Mouse (Mus musculus) forebrain, embryonic 10.5 days (tissue): ENCODE measurements around the gene Rassf3. TPM values are rescaled to one million over a fixed set of nuclear protein-coding genes. Genes with fewer than 3 reads are reported as not detected.

Experiments used
- DNase-seq: peaks from one replicate; pipeline ENCODE4 v3.0.0-alpha.2; 2017; ENCODE audit warnings: low spot score; ENCODE audit errors: extremely low spot score
- H3K27ac ChIP-seq: fragments of 300-500 bp; sonication (generic); 2 replicates; pipeline ENCODE4 v1.5.1; 2016; ENCODE audit warnings: mild to moderate bottlenecking
- H3K27me3 ChIP-seq: fragments of 300-500 bp; sonication (generic); 2 replicates; pipeline ENCODE4 v1.6.1; 2016; ENCODE audit warnings: mild to moderate bottlenecking; ENCODE audit not compliant: poor library complexity, severe bottlenecking
- H3K36me3 ChIP-seq: fragments of 300-500 bp; sonication (generic); replicated peaks from 2 replicates; pipeline ENCODE4 v1.6.1; 2016; ENCODE audit warnings: mild to moderate bottlenecking, moderate library complexity
- H3K4me1 ChIP-seq: fragments of 300-500 bp; sonication (generic); 2 replicates; pipeline ENCODE4 v1.6.1; 2016
- H3K4me3 ChIP-seq: fragments of 300-500 bp; sonication (generic); 2 replicates; pipeline ENCODE4 v1.5.1; 2016; ENCODE audit warnings: mild to moderate bottlenecking, moderate library complexity
- H3K9me3 ChIP-seq: fragments of 300-500 bp; sonication (generic); 2 replicates; pipeline ENCODE4 v1.6.1; 2016; ENCODE audit warnings: mild to moderate bottlenecking, moderate library complexity
- WGBS: fragments of 180-500 bp; shearing (Covaris S2); methylation state at CpG from one replicate; pipeline ENCODE4 v1.1.7; 2016; 5-methylcytosine and 5-hydroxymethylcytosine counted together
- polyA plus RNA-seq: library from polyadenylated mRNA; unstranded; fragments of >200 nt; fragmentation: Nextera tagmentation; extraction: Ambion mirVana; gene quantifications from 2 replicates; pipeline ENCODE4 v1.2.1, GENCODE M21; 2016

Gene Rassf3
- polyA plus RNA-seq, 1 experiment from 2014 or later, result 10.6 TPM

- no peaks in the 10 kb centered on the region for H3K36me3 ChIP-seq
- DNase-seq, result no peak
- peaks cover 16% of the 10 kb centered on the region for H3K4me1 ChIP-seq
- WGBS, result 94% methylated on average over 10 of the region's 10 CpGs
- no peaks in the 10 kb centered on the region for H3K9me3 ChIP-seq
- H3K27me3 ChIP-seq, result no peaks in the 10 kb centered on the region
- no peak overlapping the region for H3K27ac ChIP-seq
- no peak overlapping the region for H3K4me3 ChIP-seq
Observed at GRCm38 (mm10) chr10:121481141-121481540, 5.0 kb upstream of the Rassf3 start.

GRCm38 (mm10) chr10:121479987-121480386, 3.8 kb upstream of the Rassf3 start:
- Histone ChIP-seq H3K36me3 (no peaks in the 10 kb centered on the region), H3K27me3 (peaks cover 2% of the 10 kb centered on the region)
- 96% methylated on average over 1 of the region's 1 CpGs for WGBS

GRCm38 (mm10) chr10:121477433-121477832, 1.3 kb upstream of the Rassf3 start:
- Histone ChIP-seq H3K27ac (peak overlapping the region; percentile 89), H3K36me3 (no peaks in the 10 kb centered on the region), H3K27me3 (peaks cover 22% of the 10 kb centered on the region), H3K4me1 (peaks cover 50% of the 10 kb centered on the region), H3K4me3 (peak overlapping the region; percentile 67; the same call in 1 of the 2 replicates), H3K9me3 (no peaks in the 10 kb centered on the region)
- DNase-seq, result peak; percentile 36
- WGBS, result 8% methylated on average over 10 of the region's 10 CpGs

More at GRCm38 (mm10) chr10:121479987-121480386, 3.8 kb upstream of the Rassf3 start:
- Histone ChIP-seq H3K4me3 (no peak overlapping the region), H3K27ac (no peak overlapping the region), H3K4me1 (peaks cover 28% of the 10 kb centered on the region), H3K9me3 (no peaks in the 10 kb centered on the region)
- DNase-seq, result no peak

GRCm38 (mm10) chr10:121476968-121477337, 806 bp upstream of the Rassf3 start:
- peak overlapping the region; percentile 89 for H3K27ac ChIP-seq

GRCm38 (mm10) chr10:121475672-121476146, 438 bp downstream of the Rassf3 start:
- Histone ChIP-seq H3K9me3 (no peaks in the 10 kb centered on the region), H3K27ac (peak overlapping the region; percentile 89), H3K4me1 (peaks cover 60% of the 10 kb centered on the region), H3K27me3 (peaks cover 22% of the 10 kb centered on the region), H3K4me3 (peak overlapping the region; percentile 67), H3K36me3 (no peaks in the 10 kb centered on the region)
- under 1% methylated on average over 45 of the region's 45 CpGs for WGBS
- DNase-seq, result peak; percentile 81

More at GRCm38 (mm10) chr10:121476968-121477337, 806 bp upstream of the Rassf3 start:
- H3K4me3 ChIP-seq, result peak overlapping the region; percentile 67
- no peak for DNase-seq
- no peaks in the 10 kb centered on the region for H3K9me3 ChIP-seq
- H3K4me1 ChIP-seq, result peaks cover 54% of the 10 kb centered on the region
- 15% methylated on average over 8 of the region's 8 CpGs for WGBS
- no peaks in the 10 kb centered on the region for H3K36me3 ChIP-seq
- H3K27me3 ChIP-seq, result peaks cover 22% of the 10 kb centered on the region

- 1% methylated on average over 31 of the region's 31 CpGs for WGBS
- Histone ChIP-seq H3K4me1 (peaks cover 62% of the 10 kb centered on the region), H3K27ac (peak overlapping the region; percentile 89)
Observed at GRCm38 (mm10) chr10:121475101-121475671, 961 bp downstream of the Rassf3 start.

GRCm38 (mm10) chr10:121474288-121474687, 1.9 kb downstream of the Rassf3 start:
- Histone ChIP-seq H3K27ac (peak overlapping the region; percentile 89; the same call in 1 of the 2 replicates), H3K4me1 (peaks cover 69% of the 10 kb centered on the region), H3K9me3 (no peaks in the 10 kb centered on the region), H3K36me3 (no peaks in the 10 kb centered on the region), H3K27me3 (peaks cover 22% of the 10 kb centered on the region), H3K4me3 (peak overlapping the region; percentile 67)
- DNase-seq, result no peak
- 33% methylated on average over 4 of the region's 4 CpGs for WGBS

More at GRCm38 (mm10) chr10:121475101-121475671, 961 bp downstream of the Rassf3 start:
- Histone ChIP-seq H3K4me3 (peak overlapping the region; percentile 67), H3K27me3 (peaks cover 22% of the 10 kb centered on the region), H3K36me3 (no peaks in the 10 kb centered on the region), H3K9me3 (no peaks in the 10 kb centered on the region)
- DNase-seq, result no peak

GRCm38 (mm10) chr10:121473723-121474215, 2.4 kb downstream of the Rassf3 start:
- no peak for DNase-seq
- H3K36me3 ChIP-seq, result no peaks in the 10 kb centered on the region
- peaks cover 22% of the 10 kb centered on the region for H3K27me3 ChIP-seq
- 69% methylated on average over 12 of the region's 12 CpGs for WGBS
- H3K4me1 ChIP-seq, result peaks cover 75% of the 10 kb centered on the region
- H3K4me3 ChIP-seq, result peak overlapping the region; percentile 67
- no peaks in the 10 kb centered on the region for H3K9me3 ChIP-seq
- no peak overlapping the region for H3K27ac ChIP-seq

- Histone ChIP-seq H3K4me3 (no peak overlapping the region), H3K4me1 (peaks cover 82% of the 10 kb centered on the region), H3K36me3 (no peaks in the 10 kb centered on the region), H3K27me3 (peaks cover 22% of the 10 kb centered on the region), H3K27ac (no peak overlapping the region), H3K9me3 (no peaks in the 10 kb centered on the region)
- WGBS, result 85% methylated on average over 11 of the region's 11 CpGs
- no peak for DNase-seq
Observed at GRCm38 (mm10) chr10:121472593-121473217, 3.4 kb downstream of the Rassf3 start.

GRCm38 (mm10) chr10:121471570-121472197, 4.5 kb downstream of the Rassf3 start:
- H3K27me3 ChIP-seq, result peaks cover 22% of the 10 kb centered on the region
- no peak for DNase-seq
- no peaks in the 10 kb centered on the region for H3K36me3 ChIP-seq
- no peaks in the 10 kb centered on the region for H3K9me3 ChIP-seq
- no peak overlapping the region for H3K27ac ChIP-seq
- WGBS, result 77% methylated on average over 8 of the region's 8 CpGs
- H3K4me1 ChIP-seq, result peaks cover 82% of the 10 kb centered on the region
- H3K4me3 ChIP-seq, result no peak overlapping the region

GRCm38 (mm10) chr10:121469625-121470024, 6.5 kb downstream of the Rassf3 start:
- peaks cover 69% of the 10 kb centered on the region for H3K4me1 ChIP-seq
- no peak overlapping the region for H3K27ac ChIP-seq
- no peak for DNase-seq
- 78% methylated on average over 3 of the region's 3 CpGs for WGBS
- H3K36me3 ChIP-seq, result no peaks in the 10 kb centered on the region
- H3K4me3 ChIP-seq, result no peak overlapping the region
- H3K27me3 ChIP-seq, result peaks cover 16% of the 10 kb centered on the region
- H3K9me3 ChIP-seq, result no peaks in the 10 kb centered on the region

GRCm38 (mm10) chr10:121468985-121469384, 7.2 kb downstream of the Rassf3 start:
- 52% methylated on average over 5 of the region's 5 CpGs for WGBS
- Histone ChIP-seq H3K27ac (no peak overlapping the region), H3K4me3 (no peak overlapping the region), H3K36me3 (no peaks in the 10 kb centered on the region), H3K4me1 (peaks cover 63% of the 10 kb centered on the region), H3K27me3 (peaks cover 10% of the 10 kb centered on the region), H3K9me3 (no peaks in the 10 kb centered on the region)
- DNase-seq, result no peak
